Mouse (Mus musculus) ZHBTc4 (cell line): ENCODE measurements around the gene Negr1.

ENCODE experiments used
- DNase-seq: peaks from one replicate; pipeline ENCODE4 v3.0.0-alpha.2; 2011; ENCODE audit warnings: low read depth, low spot score

Gene Negr1

GRCm38 (mm10) chr3:157209386-157209785 is 647.8 kb downstream of the Negr1 start:
- DNase-seq: no peak

GRCm38 (mm10) chr3:157215937-157216719 is 654.5 kb downstream of the Negr1 start:
- DNase-seq: no peak

GRCm38 (mm10) chr3:157217794-157218193 is 656.2 kb downstream of the Negr1 start:
- no peak for DNase-seq

GRCm38 (mm10) chr3:157224920-157225319 is 663.3 kb downstream of the Negr1 start:
- DNase-seq: no peak

GRCm38 (mm10) chr3:157232723-157233122 is 671.1 kb downstream of the Negr1 start:
- peak; percentile 53 for DNase-seq

- DNase-seq: no peak
Measured at GRCm38 (mm10) chr3:157240240-157240639, 678.6 kb downstream of the Negr1 start.

GRCm38 (mm10) chr3:157255446-157255845 is 693.9 kb downstream of the Negr1 start:
- no peak for DNase-seq

DNA sequence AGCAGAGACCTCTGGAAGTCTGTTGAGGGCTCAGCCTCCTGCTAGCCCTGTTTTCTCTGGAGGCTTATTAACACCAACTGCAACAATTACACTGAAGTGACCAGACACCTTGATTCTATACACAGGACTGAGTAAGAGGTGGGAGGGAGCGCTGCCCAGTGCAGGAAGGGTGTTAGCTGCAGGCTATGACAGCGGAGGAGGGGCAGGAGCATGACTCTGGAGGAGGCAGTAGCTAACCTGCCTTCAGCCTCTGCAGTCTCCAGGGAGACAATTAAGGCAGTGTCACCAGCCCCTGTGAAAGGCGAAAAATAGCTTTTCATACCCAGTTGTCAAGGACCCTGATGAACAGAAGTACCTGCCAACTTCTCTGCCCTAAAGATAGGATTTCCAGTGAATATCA is 694.3 kb downstream of the Negr1 start:
- DNase-seq: no peak

GRCm38 (mm10) chr3:157268742-157269141 is 707.1 kb downstream of the Negr1 start:
- DNase-seq: peak; percentile 37

DNA sequence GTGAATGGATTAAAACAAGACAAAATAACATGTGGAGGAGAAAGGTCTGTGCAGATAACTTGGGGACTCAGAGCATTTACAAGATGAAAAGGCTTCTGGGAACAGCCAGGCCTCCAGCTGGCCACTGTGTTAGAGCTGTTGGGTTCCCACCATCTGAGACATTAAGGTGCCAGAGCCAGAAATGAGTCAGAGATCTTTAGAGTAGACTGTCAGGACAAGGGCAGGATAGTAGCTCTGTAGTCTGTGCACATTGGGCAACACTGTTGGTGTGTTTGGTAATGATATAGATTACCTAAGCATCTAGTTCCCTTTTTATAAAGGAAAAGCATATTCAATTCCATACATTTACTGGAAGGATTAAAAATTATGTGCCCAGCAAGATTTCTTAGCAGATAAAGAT is 710.8 kb downstream of the Negr1 start:
- DNase-seq: no peak

DNA sequence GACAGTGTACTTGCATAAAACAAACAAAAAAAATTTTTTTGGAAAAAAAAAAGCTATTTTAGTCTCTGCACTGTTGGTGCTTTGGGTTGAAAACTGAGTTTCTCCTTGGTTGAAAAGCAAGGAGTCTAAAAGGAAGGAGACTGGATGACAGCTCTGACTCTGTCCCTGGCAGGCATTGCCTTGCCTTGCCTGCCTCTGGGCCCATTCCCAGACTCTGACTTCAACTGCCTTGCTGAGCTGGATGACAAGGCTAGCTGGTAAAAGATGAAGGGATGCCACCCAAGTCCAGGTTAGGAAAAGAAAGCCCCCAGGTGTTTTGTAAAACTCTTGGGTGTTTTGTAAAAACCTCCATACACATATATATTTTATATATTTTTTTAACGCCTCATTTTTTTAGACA is 712.5 kb downstream of the Negr1 start:
- no peak for DNase-seq

GRCm38 (mm10) chr3:157279717-157280116 is 718.1 kb downstream of the Negr1 start:
- DNase-seq: no peak

DNA sequence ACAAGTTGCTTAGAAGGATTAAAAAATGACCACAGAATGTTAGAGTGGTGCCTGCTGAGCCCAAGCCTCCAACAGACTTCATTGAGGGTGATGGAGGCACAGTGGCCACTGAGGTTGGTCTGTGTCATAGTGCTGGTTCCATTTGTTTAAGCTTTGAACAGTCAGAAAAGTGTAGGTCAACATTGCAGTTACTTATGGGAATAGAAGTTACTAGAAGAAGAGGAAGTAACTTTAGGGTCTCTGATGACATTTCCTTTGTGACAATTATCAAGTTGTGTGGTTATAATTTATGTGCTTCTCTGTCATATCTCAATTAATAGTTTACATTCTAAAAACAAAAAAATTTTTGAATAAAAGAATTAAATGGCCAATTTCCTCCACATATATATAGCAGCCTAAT is 719.7 kb downstream of the Negr1 start:
- DNase-seq: no peak

GRCm38 (mm10) chr3:157291286-157291685 is 729.7 kb downstream of the Negr1 start:
- DNase-seq: no peak

DNA sequence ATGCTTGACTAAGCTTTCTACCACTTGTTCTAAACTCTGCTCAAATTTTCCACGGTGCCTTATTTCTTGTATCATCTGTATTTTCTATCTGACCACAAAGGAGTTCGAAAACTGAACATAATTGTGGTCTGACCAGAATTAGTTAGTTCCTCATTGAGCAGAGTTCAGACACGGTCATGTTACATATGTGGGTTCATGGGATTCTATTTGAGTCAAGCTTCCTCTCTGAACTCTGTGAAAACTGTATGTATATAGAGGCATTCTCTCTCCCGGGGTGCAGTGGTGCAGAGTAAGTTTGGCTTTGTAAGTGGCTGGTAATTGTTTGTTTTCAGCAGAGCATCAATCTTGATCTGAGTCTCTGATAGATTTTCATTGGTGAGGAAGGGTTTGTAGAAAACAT is 735.6 kb downstream of the Negr1 start:
- no peak for DNase-seq

GRCm38 (mm10) chr3:157303430-157304116 is 742.0 kb downstream of the Negr1 start:
- DNase-seq: no peak

GRCm38 (mm10) chr3:157321081-157321573 is 759.5 kb downstream of the Negr1 start:
- DNase-seq: peak; percentile 93

DNA sequence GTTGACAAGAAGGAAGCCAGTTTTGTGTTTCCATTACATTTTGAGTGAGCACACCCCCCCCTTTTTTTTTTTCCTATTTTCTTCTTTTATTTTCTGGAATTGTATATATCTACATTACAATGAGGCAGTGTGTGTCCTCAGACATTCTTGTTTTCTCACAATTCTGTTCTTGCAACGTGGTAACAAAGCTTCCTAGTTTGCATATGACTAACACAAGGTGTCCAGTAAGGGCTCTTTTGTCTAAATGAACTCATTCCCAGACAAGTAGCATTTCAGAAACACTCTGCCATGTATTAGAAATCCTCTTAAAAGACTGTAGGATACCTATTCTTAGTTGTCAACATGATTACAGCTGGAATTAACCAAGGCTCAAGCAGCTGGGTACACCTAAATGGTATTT is 760.2 kb downstream of the Negr1 start:
- DNase-seq: peak; percentile 79

- no peak for DNase-seq
Measured at GRCm38 (mm10) chr3:157334169-157334568, 772.6 kb downstream of the Negr1 start.

GRCm38 (mm10) chr3:157349480-157349879 is 787.9 kb downstream of the Negr1 start:
- DNase-seq: no peak

GRCm38 (mm10) chr3:157358905-157359304 is 797.3 kb downstream of the Negr1 start:
- peak; percentile 60 for DNase-seq

DNA sequence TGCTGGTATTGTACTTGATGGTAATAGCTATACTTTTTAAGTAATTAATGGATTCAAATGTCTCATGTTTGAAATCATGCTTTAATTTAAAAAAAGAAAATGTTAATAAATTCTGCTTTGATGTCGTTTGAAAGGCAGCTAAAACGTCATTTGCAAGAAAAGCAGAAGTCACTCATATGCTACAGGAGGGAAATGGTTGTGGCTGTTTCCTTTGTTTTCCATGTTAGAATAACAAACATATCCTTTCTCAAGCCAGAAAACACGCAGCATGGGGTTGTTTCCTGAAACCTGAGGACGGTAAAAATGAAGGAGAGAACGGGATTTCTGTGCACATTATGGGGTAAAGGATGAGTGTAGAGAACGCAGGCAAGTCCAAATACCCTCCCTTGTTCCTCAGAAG is 798.2 kb downstream of the Negr1 start:
- peak; percentile 2 for DNase-seq
